Mouse (Mus musculus): ENCODE measurements at regions not wholly inside any gene's neighbourhood (a gene's known extent, or its start where the extent isn't known, plus 50 kb on each side); places are given as distances from the start of the nearest gene placed in this dataset.

GRCm38 (mm10) chr7:73210078-73210477 lies 165.2 kb upstream of the Rgma start:
- TF ChIP-seq E2F4 (IDR thresholded peaks at IDR 0.05; ENCODE audit: insufficient read depth) (no peak), TCF12 (IDR thresholded peaks at IDR 0.05; ENCODE audit: insufficient read depth, poor library complexity, severe bottlenecking) (no peak)
